Mouse (Mus musculus): ENCODE data around the gene Fmo6.

Fmo6 gene

DNA sequence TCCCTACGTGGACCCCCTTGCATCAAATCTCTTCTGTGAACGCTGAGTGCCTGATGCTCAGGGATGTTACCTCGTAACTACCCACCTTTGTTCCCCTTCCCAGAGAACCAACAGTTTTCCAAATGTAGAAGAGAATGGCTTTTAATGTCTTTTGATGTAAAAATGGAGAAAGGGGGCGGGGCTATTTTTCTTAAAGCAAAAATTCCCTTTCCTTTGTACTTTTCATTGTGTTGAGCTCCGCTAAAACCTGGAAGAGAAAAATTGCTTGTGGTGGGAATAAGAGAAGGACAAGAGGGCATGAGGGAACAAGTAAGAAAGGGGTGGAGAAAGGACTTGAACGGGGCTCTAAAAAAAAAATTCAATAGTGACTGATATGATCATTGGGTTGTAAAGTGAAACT is at the start of gene Fmo6:
Gene Fmo6, minus strand, starts transcription at position 101 of the 400 bp plus-strand sequence.
- no peak for DNase-seq

DNA sequence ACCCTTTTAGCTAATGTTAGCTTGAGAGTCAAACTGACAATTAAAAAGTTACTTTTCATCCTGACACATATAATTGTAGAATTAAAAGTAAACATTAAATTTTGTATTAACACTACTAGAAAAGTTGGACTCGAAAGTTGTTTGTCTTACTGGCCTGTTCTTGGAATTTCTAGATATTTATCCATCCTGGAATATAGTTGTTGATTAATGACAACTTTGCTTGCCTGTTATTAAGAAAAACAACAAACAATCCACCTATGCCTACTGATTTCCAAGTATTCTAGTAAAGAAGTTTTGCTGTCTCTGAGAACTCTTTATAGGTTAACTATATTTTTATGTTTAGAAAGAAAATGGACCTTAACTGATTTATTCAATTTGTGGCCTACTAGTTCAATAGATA is 49.5 kb upstream of the Fmo6 start:
- DNase-seq = no peak

DNA sequence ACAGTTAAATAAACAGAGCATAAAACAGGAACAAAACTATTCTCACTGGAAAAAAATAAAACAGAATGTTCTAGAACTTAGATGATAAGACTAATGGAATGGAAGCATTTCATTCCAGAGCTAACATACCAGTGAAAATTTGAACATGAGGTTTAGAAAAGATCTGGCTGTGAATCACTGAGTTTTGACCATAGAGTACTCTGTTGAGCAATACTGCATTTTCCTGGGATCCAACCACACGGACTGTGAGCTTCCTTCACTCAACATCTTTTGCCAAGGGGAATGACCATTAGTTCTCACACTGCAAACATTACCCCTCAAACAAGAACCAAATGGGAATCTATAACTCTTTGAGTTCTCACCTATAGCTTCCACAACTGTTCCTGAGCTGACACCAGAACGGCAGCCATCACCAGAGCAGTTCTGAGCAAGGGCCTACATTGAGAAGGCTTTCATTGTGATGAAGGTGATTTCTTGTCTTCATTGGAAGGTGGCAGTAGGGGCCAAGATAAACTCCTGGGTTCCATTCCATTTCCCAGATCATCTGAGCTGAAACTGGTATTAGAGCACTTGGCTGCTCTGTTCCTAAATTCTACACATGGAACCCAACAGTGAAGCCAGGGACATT is 48.9 kb upstream of the Fmo6 start:
- DNase-seq = no peak

DNA sequence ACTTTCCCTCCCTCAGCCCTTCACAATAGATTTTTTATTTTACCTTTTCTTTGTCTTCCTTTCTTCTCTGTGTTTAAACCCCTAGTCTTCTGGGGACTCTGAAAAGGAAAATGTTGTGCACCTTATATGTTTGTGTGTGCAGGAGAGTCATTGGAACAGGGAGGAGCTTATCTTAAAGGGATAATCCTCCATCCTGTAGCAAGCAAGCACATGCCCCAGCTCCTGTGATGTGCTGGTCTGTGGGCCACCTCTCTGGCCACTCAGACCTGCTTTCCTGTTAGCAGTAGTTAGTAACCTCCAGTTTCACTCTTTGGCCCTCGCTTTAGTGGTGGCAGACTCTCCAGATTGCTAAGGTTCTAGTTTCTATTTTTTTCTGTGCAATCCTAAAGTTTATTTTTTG is 47.1 kb upstream of the Fmo6 start, which contains the start of gene Fmo3:
Gene Fmo3, minus strand, starts transcription at position 101 of the 400 bp plus-strand sequence.
- no peak for DNase-seq

DNA sequence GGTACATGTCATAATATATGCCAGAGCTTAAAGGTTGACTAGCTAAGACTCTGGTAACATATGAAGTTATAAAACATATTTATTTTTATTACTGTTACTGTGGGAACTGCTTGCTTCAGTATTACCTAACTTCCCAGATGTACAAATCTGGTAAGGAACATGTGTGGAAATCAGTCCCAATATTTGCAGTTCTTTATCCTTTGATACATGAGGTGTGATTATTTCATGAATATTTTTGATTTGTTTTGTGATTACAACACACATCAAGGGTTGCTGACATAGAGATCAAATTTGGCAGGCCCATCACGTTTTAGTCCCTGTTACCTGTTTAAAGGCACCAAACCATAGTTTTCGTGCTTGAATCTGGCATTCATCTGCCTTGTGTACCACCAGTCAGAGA is 26.2 kb upstream of the Fmo6 start:
- no peak for DNase-seq

DNA sequence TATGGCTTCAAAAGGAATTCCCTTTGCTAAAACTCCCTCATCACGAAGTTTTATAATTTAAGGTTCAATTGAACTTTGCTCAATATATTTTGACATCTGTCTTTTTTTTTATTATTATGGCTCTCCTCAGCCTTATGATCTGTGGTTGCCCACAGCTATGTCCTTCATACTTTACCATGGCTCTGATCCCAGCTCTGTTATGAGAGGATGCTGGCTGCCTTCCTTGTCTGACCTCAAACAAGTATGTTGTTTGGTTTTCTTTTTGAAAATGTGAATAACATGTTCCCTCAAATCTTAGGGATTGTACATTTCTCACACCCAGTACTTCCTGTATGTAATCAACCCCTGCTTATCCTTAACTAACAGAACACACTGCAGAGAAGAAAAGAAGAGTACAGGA is 20.1 kb upstream of the Fmo6 start:
- DNase-seq = no peak

DNA sequence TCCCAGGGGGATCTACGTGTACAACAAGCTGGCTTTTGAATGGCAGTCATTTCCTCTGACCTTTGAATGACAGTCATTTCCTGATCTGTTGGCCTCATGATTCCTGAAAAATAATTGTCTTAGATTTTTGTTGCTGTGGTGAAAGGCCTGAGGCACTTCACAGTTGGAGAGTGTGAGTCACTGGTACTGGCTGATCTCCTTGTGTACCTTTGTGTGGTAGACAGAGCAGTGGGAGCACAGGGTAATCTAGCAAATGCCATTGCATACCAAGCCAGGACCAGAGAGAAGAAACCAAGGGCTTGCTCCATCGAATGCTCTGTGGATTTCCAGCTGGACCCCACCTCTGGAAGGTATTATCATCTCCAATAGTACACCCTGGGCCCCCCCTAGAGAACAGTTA is 15.8 kb upstream of the Fmo6 start:
- DNase-seq = no peak

DNA sequence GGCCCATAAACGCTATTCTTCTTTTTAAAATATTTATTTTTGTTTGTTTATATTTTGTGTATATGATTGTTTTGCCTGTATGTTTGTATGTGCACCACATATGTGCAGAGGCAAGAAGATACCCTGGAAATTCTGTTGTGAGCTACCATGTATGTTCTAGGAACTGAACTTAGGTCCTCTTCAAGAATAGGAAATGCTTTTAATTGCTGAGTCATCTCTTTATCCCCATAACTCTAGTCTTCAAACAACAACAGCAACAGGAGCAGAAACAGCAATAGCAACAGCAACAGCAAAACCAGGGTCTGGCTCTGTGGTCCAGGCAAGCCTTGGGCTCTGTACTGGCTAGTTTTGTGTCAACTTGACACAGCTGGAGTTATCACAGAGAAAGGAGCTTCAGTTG is 12.4 kb upstream of the Fmo6 start:
- DNase-seq = no peak

DNA sequence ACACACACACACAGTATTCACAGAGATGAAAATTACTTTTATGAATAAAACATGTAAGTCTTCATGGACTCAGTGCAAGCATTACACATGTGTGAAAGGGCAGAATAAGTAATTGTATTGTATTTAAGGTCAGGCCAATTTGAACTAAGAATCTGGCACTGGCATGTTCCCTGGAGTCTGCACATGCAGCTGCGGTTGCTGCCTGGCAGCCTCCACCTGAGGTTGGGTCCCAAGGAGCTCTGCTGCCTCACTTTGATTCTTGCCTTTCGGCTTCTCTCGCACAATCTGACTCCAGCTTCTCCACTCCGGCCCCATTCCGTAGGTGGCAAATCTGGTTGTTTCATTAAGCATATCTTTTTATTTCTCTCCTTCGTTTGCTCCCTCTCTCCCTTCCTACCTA is 10.6 kb upstream of the Fmo6 start:
- DNase-seq = no peak

DNA sequence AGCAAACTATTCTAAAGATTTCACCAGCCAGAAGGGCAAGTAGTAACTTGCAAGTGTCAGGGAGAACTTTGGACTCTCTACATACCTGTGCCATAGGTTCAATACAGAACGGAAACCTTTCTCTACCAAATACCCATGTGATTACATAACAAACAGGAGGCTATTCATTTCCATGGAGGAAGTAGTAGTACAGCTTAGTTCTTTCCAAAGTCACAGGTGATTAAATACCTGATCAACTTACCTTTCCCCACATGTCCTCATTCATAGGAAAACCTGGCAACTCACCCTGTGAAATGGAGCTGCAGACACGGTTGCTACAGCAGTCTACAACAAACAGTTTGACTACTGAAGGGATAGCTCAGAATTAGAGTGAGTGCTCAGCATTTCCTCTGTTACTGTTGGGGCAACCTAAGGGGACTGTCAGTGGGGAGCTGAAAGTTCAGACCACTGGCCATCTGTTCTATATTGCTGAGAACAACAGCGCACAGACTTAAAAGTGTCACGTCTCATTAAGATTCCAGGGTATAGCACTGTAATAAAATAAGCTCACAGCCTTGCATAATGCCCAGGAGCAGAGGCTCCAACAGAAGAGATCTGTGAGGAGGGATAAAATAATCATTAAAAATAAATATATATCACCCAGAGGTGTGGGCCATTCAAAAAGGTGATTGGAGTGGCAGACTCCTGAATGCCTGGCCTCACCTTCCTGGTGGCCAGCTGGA is 9.7 kb upstream of the Fmo6 start:
- no peak for DNase-seq

DNA sequence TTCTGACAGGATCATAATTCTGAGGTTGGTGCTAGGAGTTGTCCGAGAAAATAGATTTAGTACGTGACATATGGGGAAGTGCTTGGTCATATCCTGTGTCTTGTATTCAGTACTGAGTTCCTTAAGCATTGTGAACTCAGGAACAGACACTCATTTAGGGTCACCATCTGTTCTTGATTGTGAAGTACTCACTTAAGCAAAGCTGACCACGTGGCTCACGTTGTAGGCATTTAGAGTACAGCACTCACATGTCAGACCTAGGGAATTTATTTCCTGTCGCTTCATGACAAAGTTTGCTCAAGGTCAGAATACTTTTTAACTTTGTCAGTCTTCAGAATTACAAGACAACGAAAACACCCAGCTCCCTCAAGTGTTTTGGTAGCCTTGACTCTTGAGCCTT is 6.4 kb upstream of the Fmo6 start:
- DNase-seq = no peak

DNA sequence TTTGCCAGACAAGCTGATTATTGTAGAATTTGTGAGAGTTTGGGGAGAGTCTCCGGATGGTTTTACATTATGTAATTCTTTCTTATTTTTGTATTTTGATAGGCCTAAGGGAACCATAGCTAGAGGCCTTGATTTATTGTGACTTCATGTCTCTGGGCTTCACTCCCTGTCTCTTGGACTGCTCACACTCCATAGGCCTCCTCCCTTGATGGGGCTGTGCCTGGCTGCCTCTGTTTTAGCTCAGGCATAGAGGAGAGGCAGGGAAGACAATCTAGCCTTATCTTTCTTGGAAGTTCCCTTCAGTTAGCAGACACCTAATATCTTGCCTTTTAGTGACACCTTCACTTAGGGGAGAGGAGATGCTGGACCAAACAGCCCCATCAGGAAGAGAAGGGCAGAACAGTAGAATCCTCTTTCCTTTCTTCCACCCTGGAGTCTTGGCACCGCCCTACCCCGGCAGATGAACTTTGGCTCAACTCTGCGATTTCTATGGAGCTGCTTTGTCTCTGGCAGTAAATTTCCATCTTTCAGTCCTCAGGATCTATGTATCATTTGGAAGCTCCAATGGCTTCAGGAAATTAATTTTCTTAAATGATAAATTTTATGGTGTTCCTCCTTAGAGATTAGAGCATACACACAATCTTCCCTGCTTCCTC is 1.5 kb upstream of the Fmo6 start:
- no peak for DNase-seq

DNA sequence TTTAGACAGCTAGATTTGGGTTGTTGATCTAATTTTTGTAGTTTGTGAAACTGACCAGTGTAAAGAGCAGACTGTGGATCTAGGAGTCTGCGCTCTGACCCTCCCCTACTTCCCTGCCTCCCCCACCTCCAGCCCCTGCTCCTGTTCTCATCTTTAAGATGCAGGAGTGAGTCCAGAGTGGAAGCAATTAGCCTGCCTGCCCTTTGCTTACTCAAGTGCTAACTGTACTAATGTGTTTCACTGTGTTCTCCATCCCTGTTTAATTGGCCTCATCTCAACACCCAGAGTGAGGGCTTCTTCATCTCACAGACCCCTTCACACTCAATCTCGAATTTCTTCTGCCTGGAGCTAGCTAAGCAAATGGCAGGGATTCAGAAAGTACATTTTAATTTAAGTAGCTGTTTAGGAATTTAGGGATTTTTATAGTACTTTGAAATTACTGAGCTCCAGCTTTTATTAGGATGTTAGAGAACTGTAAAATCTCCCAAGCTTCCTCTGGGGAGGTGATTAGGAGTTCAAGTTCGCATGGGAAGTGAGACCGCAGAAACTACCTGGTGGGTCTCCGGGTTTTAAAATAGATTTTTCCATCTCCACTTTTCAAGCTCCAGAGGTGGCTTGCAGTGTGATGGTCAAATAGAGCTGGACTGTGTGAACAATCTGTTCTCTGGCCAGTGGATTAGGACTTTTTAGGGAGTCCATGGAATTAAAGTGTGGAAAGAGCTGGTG is 818 bp upstream of the Fmo6 start:
- no peak for DNase-seq

DNA sequence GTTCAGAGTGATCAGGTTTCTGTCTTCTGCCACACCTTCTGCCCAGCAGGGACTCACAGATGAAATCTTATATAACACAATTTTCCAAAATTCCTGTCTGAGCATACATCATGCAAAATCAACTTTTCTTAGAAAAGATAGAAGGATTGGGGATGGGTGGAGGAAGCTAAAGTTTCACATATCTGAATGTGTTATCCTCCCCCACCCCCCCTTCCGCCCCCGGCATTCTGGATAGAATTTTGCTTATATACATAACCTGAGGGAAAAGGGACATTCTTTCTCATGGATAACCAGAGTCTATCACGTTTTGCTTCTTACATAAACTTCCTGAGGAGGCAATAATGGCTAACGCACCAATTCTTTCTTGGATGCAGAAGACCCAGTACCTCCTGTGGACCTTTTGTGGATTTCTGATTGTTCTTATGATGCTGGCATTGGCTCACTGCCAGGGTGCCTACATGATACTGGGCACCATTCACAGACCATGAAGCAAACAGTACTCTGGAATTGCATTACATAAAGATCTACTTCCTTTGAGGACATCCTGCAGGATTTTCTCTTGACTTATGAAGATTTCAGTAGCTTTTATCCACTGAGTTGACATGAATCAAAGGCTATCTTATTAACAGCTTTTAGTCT is 2.8 kb downstream of the Fmo6 start:
- DNase-seq = no peak

DNA sequence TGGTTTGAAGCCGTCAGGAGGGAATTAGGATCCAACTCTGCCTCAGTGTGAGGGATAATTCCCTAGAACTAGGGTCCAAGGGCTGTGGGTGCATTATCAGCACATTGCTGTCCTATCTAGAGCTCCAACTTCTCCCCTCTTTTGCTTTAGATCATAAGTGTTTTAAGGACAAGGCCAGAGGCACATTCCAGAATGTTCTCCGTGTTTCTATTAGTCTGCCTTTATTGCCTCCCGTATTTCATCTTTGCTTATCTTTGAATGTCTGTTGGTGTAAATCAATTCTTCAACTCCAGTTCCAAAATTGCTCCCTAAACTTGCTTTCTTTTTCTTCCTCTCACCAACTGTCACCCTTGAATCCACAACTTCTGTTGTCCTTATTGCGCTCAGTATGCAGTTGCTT is 4.9 kb downstream of the Fmo6 start:
- no peak for DNase-seq

DNA sequence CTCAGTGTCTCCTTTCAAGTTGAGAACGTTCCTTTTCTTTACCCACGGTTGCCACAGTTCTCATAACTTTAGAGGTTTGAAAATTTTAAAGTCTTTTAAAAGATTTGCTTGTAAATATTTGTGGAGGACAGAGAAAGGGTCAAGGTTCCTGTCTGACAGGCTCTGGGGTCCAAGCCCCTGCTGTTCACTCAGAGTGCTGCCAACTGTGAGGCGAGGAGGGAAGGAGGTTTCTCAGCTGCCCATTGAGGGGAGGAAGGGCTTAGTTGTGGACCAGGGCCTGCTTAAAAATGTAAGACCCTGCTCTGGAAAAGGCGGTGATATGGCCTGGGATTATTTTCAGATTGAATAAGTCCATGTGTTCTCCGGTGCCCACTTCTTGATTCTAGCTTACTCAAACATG is 5.4 kb downstream of the Fmo6 start:
- DNase-seq = no peak

DNA sequence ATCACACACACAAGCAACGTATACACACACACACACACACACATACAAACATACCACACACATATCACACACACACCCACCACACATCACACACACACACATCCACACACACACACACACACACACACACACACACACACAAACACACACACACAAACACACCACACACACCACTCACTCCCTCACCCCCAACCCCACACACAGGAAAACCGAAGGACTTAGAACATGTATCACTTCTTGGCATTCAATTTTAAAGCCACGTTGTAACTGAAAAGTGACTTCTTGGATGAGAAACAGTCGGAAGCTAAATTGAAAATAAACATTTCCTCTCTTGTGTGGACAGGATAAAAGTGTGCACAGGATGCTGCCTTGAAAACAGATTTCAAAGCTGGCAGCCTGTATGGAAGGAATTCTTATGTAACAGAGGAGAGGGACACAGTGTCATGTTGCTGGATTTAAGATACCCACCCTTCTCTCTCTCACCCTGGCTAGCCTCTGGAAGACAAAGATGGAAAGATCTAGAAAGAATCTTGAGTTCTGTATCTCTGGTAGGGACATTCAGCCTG is 5.9 kb downstream of the Fmo6 start:
- DNase-seq = no peak

DNA sequence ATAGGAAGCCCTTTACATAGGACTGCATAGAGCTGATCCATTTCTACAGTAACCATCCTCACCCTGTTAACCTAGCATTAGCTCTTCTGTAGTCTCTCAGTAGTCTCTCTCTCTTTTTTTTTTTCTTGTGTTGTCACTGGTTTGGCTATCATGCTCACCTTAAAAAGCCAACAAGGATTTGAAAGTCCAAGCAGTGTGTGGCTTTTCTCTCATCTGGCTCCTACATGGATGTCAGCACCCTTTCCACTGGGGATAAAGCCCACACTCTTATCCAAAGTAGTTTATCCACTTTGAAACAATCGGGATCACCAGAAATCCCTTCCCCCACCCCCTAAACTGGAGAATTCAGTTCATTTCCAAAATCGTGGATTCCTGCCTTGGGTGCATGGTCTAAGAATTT is 6.7 kb downstream of the Fmo6 start:
- no peak for DNase-seq

DNA sequence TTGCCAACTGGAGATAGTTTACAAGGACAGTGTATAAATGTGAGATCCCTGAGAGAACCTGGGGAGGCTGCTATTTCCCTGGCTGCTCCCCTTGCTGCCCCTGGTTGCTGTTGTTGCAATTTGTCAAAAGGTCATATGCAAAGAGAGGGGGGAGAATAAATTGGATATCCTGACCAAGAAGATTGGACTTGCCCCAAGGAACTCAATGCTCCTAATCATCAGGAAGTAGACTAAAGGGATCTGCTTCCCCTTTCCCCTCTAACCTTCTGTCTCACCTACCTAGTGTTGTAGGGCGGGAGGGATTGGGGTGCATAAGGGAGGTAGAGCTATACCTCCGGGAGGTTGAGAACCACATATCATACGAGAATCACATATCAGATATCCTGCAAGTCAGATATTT is 8.2 kb downstream of the Fmo6 start:
- no peak for DNase-seq

DNA sequence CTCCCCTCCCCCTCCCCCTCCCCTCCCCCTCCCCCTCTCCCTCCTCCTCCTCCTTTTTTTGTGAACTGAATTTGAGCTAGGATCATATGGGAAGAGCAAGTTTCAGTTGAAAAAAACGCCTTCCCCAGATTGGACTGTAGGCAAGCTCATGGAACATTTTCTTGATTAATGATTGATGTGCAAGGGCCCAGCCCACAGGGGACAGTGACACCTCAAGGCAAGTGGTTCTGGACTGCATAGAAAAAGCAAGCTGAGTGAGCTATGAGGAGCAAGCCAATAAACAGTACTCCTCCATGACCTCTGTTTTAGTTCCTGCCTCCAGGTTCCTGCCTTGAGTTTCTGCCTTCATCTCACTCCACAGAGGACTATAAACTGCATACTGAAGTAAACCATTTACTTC is 12.2 kb downstream of the Fmo6 start:
- no peak for DNase-seq

DNA sequence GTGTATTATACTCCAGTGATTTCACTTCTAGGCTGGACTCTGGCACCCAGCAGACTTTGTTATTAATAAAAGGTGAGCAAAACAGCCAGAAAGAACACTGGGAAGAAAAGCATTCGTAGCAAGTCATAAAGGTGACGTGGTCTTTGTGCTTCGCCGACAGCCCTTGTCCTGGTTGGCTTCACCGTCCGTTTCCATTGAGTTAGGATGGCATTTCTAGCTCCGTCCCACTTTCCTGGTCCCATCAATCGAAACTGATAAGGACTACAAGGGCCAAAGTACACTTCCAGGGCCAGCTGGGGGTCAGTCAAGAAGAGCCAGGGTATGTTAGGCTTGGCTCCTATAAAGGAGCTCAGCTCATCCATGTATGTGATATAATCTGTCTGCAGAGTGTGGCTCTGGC is 20.7 kb downstream of the Fmo6 start:
- DNase-seq = no peak

DNA sequence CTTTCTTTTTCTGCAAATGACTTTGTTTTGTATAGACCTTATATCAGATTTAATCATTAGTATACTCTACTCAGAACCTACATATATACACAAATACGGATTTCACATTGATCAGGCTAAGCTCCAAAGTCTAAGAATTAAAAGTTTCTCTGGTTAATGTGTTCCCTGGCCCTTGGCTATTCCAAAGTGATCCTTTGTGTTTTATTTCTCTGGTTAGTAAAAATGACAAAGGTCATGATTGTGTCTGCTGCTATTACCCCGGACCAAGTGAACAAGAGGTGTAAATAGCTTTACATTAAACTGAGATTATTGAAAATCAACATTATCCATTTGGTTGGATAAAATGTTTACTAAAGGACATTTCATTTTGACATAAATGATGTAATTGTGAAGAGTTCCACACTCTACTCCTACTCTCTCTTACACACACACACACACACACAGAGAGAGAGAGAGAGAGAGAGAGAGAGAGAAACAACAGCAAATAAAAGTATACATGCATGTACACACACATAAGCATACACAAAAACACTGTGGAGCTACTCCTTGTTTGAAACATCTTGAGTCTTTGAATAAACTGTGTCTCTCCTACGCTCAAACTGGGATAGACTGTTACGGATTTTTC is 22.3 kb downstream of the Fmo6 start:
- no peak for DNase-seq
